Mouse (Mus musculus) forebrain, embryonic 10.5 days (tissue): ENCODE data around the gene Sema7a. TPM values are rescaled to one million over a fixed set of nuclear protein-coding genes. Genes with fewer than 3 reads are reported as not detected.

Source experiments
- DNase-seq: peaks from one replicate; pipeline ENCODE4 v3.0.0-alpha.2; 2017; ENCODE audit warnings: low spot score; ENCODE audit errors: extremely low spot score
- H3K27ac ChIP-seq: fragments of 300-500 bp; sonication (generic); 2 replicates; pipeline ENCODE4 v1.5.1; 2016; ENCODE audit warnings: mild to moderate bottlenecking
- H3K27me3 ChIP-seq: fragments of 300-500 bp; sonication (generic); 2 replicates; pipeline ENCODE4 v1.6.1; 2016; ENCODE audit warnings: mild to moderate bottlenecking; ENCODE audit not compliant: poor library complexity, severe bottlenecking
- H3K36me3 ChIP-seq: fragments of 300-500 bp; sonication (generic); replicated peaks from 2 replicates; pipeline ENCODE4 v1.6.1; 2016; ENCODE audit warnings: mild to moderate bottlenecking, moderate library complexity
- H3K4me1 ChIP-seq: fragments of 300-500 bp; sonication (generic); 2 replicates; pipeline ENCODE4 v1.6.1; 2016
- H3K4me3 ChIP-seq: fragments of 300-500 bp; sonication (generic); 2 replicates; pipeline ENCODE4 v1.5.1; 2016; ENCODE audit warnings: mild to moderate bottlenecking, moderate library complexity
- H3K9me3 ChIP-seq: fragments of 300-500 bp; sonication (generic); 2 replicates; pipeline ENCODE4 v1.6.1; 2016; ENCODE audit warnings: mild to moderate bottlenecking, moderate library complexity
- WGBS: fragments of 180-500 bp; shearing (Covaris S2); methylation state at CpG from one replicate; pipeline ENCODE4 v1.1.7; 2016; 5-methylcytosine and 5-hydroxymethylcytosine counted together
- polyA plus RNA-seq: library from polyadenylated mRNA; unstranded; fragments of >200 nt; fragmentation: Nextera tagmentation; extraction: Ambion mirVana; gene quantifications from 2 replicates; pipeline ENCODE4 v1.2.1, GENCODE M21; 2016

The Sema7a gene
- polyA plus RNA-seq, result 0.14 and 0.75 TPM in 2 replicates

- peak; percentile 80 for DNase-seq
- no peaks in the 10 kb centered on the region for H3K36me3 ChIP-seq
- peaks cover 41% of the 10 kb centered on the region for H3K4me1 ChIP-seq
- peak within 1 kb of the TSS; percentile 85 for H3K27ac ChIP-seq
- no peaks in the 10 kb centered on the region for H3K9me3 ChIP-seq
- H3K4me3 ChIP-seq, result peak within 1 kb of the TSS; percentile 82
- H3K27me3 ChIP-seq, result peaks cover 86% of the 10 kb centered on the region
- WGBS, result 2% methylated on average over 46 of the region's 60 CpGs
Measured at GRCm38 (mm10) chr9:57939431-57940348, at the start of gene Sema7a. Gene Sema7a (plus strand): TSS chr9:57940112.

- no peak overlapping the region for H3K4me3 ChIP-seq
- no peak for DNase-seq
Measured at GRCm38 (mm10) chr9:57900478-57900877, 39.4 kb upstream of the Sema7a start.

GRCm38 (mm10) chr9:57901197-57901596, 38.7 kb upstream of the Sema7a start:
- Histone ChIP-seq H3K4me3 (peak overlapping the region; percentile 24; the same call in 1 of the 2 replicates), H3K4me1 (peaks cover 30% of the 10 kb centered on the region), H3K36me3 (no peaks in the 10 kb centered on the region), H3K27ac (peak overlapping the region; percentile 78), H3K27me3 (peaks cover 4% of the 10 kb centered on the region; the same call in 1 of the 2 replicates), H3K9me3 (no peaks in the 10 kb centered on the region)
- DNase-seq, result peak; percentile 21
- WGBS, result 36% methylated on average over 9 of the region's 9 CpGs

More at GRCm38 (mm10) chr9:57900478-57900877, 39.4 kb upstream of the Sema7a start:
- Histone ChIP-seq H3K27ac (peak overlapping the region; percentile 78), H3K36me3 (no peaks in the 10 kb centered on the region), H3K9me3 (no peaks in the 10 kb centered on the region), H3K27me3 (peaks cover 4% of the 10 kb centered on the region; the same call in 1 of the 2 replicates), H3K4me1 (peaks cover 30% of the 10 kb centered on the region)
- 55% methylated on average over 10 of the region's 10 CpGs for WGBS

- DNase-seq, result no peak
- 40% methylated on average over 3 of the region's 3 CpGs for WGBS
- Histone ChIP-seq H3K4me1 (peaks cover 30% of the 10 kb centered on the region), H3K9me3 (no peaks in the 10 kb centered on the region), H3K27me3 (peaks cover 4% of the 10 kb centered on the region; the same call in 1 of the 2 replicates), H3K27ac (peak overlapping the region; percentile 78), H3K4me3 (peak overlapping the region; percentile 24; the same call in 1 of the 2 replicates), H3K36me3 (no peaks in the 10 kb centered on the region)
Measured at GRCm38 (mm10) chr9:57901601-57902000, 38.3 kb upstream of the Sema7a start.

- H3K36me3 ChIP-seq, result no peaks in the 10 kb centered on the region
- WGBS, result 61% methylated on average over 4 of the region's 4 CpGs
- peak overlapping the region; percentile 78 for H3K27ac ChIP-seq
- DNase-seq, result no peak
- peaks cover 30% of the 10 kb centered on the region for H3K4me1 ChIP-seq
- peaks cover 4% of the 10 kb centered on the region; the same call in 1 of the 2 replicates for H3K27me3 ChIP-seq
- peak overlapping the region; percentile 24; the same call in 1 of the 2 replicates for H3K4me3 ChIP-seq
- H3K9me3 ChIP-seq, result no peaks in the 10 kb centered on the region
Measured at GRCm38 (mm10) chr9:57902132-57902531, 37.8 kb upstream of the Sema7a start.

- Histone ChIP-seq H3K4me3 (no peak overlapping the region), H3K4me1 (peaks cover 30% of the 10 kb centered on the region), H3K9me3 (no peaks in the 10 kb centered on the region), H3K27me3 (peaks cover 4% of the 10 kb centered on the region; the same call in 1 of the 2 replicates), H3K36me3 (no peaks in the 10 kb centered on the region), H3K27ac (peak overlapping the region; percentile 60)
- WGBS, result 83% methylated on average over 8 of the region's 8 CpGs
- no peak for DNase-seq
Measured at GRCm38 (mm10) chr9:57903589-57904249, 36.2 kb upstream of the Sema7a start.

GRCm38 (mm10) chr9:57904250-57904644, 35.7 kb upstream of the Sema7a start:
- DNase-seq, result no peak
- H3K27me3 ChIP-seq, result peaks cover 4% of the 10 kb centered on the region; the same call in 1 of the 2 replicates
- no peak overlapping the region for H3K4me3 ChIP-seq
- 91% methylated on average over 5 of the region's 5 CpGs for WGBS
- no peaks in the 10 kb centered on the region for H3K36me3 ChIP-seq
- peaks cover 30% of the 10 kb centered on the region for H3K4me1 ChIP-seq
- H3K27ac ChIP-seq, result peak overlapping the region; percentile 60; the same call in 1 of the 2 replicates
- no peaks in the 10 kb centered on the region for H3K9me3 ChIP-seq

GRCm38 (mm10) chr9:57907206-57907605, 32.7 kb upstream of the Sema7a start:
- H3K9me3 ChIP-seq, result no peaks in the 10 kb centered on the region
- no peak for DNase-seq
- 88% methylated on average over 6 of the region's 6 CpGs for WGBS
- no peaks in the 10 kb centered on the region for H3K36me3 ChIP-seq
- H3K27ac ChIP-seq, result no peak overlapping the region
- peaks cover 4% of the 10 kb centered on the region; the same call in 1 of the 2 replicates for H3K27me3 ChIP-seq
- H3K4me1 ChIP-seq, result peaks cover 27% of the 10 kb centered on the region
- no peak overlapping the region for H3K4me3 ChIP-seq

GRCm38 (mm10) chr9:57910254-57911160, 29.4 kb upstream of the Sema7a start, which contains the start of gene Ubl7:
Gene Ubl7 (plus strand): TSS chr9:57910979.
- H3K27me3 ChIP-seq, result no peaks in the 10 kb centered on the region
- H3K9me3 ChIP-seq, result no peaks in the 10 kb centered on the region
- peak within 1 kb of the TSS; percentile 92 for H3K27ac ChIP-seq
- peaks cover 11% of the 10 kb centered on the region; the same call in 1 of the 2 replicates for H3K36me3 ChIP-seq
- peak within 1 kb of the TSS; percentile 59 for H3K4me3 ChIP-seq
- under 1% methylated on average over 47 of the region's 47 CpGs for WGBS
- H3K4me1 ChIP-seq, result peaks cover 19% of the 10 kb centered on the region
- DNase-seq, result peak; percentile 92

- DNase-seq, result no peak
- H3K36me3 ChIP-seq, result peaks cover 16% of the 10 kb centered on the region
- no peaks in the 10 kb centered on the region for H3K27me3 ChIP-seq
- peaks cover 19% of the 10 kb centered on the region for H3K4me1 ChIP-seq
- H3K4me3 ChIP-seq, result no peak overlapping the region
- H3K27ac ChIP-seq, result no peak overlapping the region
- no peaks in the 10 kb centered on the region for H3K9me3 ChIP-seq
- WGBS, result 90% methylated on average over 5 of the region's 5 CpGs
Measured at GRCm38 (mm10) chr9:57912571-57912970, 27.3 kb upstream of the Sema7a start.

- H3K4me3 ChIP-seq, result no peak overlapping the region
- 93% methylated on average over 9 of the region's 9 CpGs for WGBS
- peaks cover 80% of the 10 kb centered on the region for H3K36me3 ChIP-seq
- DNase-seq, result no peak
- no peaks in the 10 kb centered on the region for H3K27me3 ChIP-seq
- H3K9me3 ChIP-seq, result no peaks in the 10 kb centered on the region
- no peak overlapping the region for H3K27ac ChIP-seq
- no peaks in the 10 kb centered on the region for H3K4me1 ChIP-seq
Measured at GRCm38 (mm10) chr9:57921491-57922060, 18.3 kb upstream of the Sema7a start.
